Mouse (Mus musculus): Measurements from ENCODE around the gene Lfng. TPM values are rescaled to one million over a fixed set of nuclear protein-coding genes. Genes with fewer than 3 reads are reported as not detected.

The Lfng gene
- total and polyA plus RNA-seq, 2 experiments: 5.5 to 9.5 TPM

- Histone ChIP-seq H3K27me3 (ENCODE audit: control insufficient read depth, insufficient read depth, low read length) (no peaks in the 10 kb centered on the region), H3K4me1 (ENCODE audit: control insufficient read depth, insufficient read depth, low read length) (no peaks in the 10 kb centered on the region), H3K36me3 (ENCODE audit: control insufficient read depth, insufficient read depth, low read length) (no peaks in the 10 kb centered on the region), H3K9ac (ENCODE audit: low read depth, low read length) (no peak overlapping the region), H3K79me2 (ENCODE audit: control insufficient read depth, insufficient read depth, low read length) (no peaks in the 10 kb centered on the region), H3K27ac (replicated peaks; ENCODE audit: insufficient read depth, low read depth, low read length) (no peak overlapping the region), H3K4me3 (ENCODE audit: insufficient read depth, low read depth, low read length) (no peak overlapping the region)
- TF ChIP-seq CTCF (IDR thresholded peaks at IDR 0.05; ENCODE audit: low read depth, low read length): no peak
- TF ChIP-seq POLR2A (IDR thresholded peaks at IDR 0.05; ENCODE audit: extremely low read depth, insufficient read depth, low read length): no peak
- DNase-seq (ENCODE audit: extremely low read depth, low read depth, low spot score): no peak
- 70% methylated on average over 17 of the region's 17 CpGs for WGBS
These were observed 55.8 kb downstream of the Lfng start for GRCm38 (mm10) chr5:140662741-140663592.

- Histone ChIP-seq H3K27me3 (ENCODE audit: control insufficient read depth, insufficient read depth, low read length) (no peaks in the 10 kb centered on the region), H3K27ac (replicated peaks; ENCODE audit: insufficient read depth, low read depth, low read length) (no peak overlapping the region), H3K4me3 (ENCODE audit: insufficient read depth, low read depth, low read length) (no peak overlapping the region), H3K9ac (ENCODE audit: low read depth, low read length) (no peak overlapping the region), H3K4me1 (ENCODE audit: control insufficient read depth, insufficient read depth, low read length) (no peaks in the 10 kb centered on the region), H3K36me3 (ENCODE audit: control insufficient read depth, insufficient read depth, low read length) (no peaks in the 10 kb centered on the region), H3K79me2 (ENCODE audit: control insufficient read depth, insufficient read depth, low read length) (no peaks in the 10 kb centered on the region)
- TF ChIP-seq POLR2A (IDR thresholded peaks at IDR 0.05; ENCODE audit: extremely low read depth, insufficient read depth, low read length) (no peak), CTCF (IDR thresholded peaks at IDR 0.05; ENCODE audit: low read depth, low read length) (peak; percentile 78)
- 66% methylated on average over 7 of the region's 7 CpGs for WGBS
- no peak for DNase-seq (ENCODE audit: extremely low read depth, low read depth, low spot score)
These were observed 56.6 kb downstream of the Lfng start for GRCm38 (mm10) chr5:140663621-140664180.

Other genes starting within 250 kb of the Lfng start
- 12.5 and 14.0 TPM in 2 replicates for gene Snx8, start 218.1 kb upstream of the Lfng start, total RNA-seq (2014; rRNA removed)
- gene Snx8, start 218.1 kb upstream of the Lfng start, polyA plus RNA-seq (2012; rRNA removed): 10.2 and 11.2 TPM in 2 replicates
- 37.9 and 51.5 TPM in 2 replicates for gene Eif3b, start 188.0 kb upstream of the Lfng start, total RNA-seq (2014; rRNA removed)
- 58.3 and 64.8 TPM in 2 replicates for gene Eif3b, start 188.0 kb upstream of the Lfng start, polyA plus RNA-seq (2012; rRNA removed)
- gene Gm4869, start 161.7 kb upstream of the Lfng start, total RNA-seq (2014; rRNA removed): not detected in 2 replicates
- not detected in 2 replicates for gene Gm4869, start 161.7 kb upstream of the Lfng start, polyA plus RNA-seq (2012; rRNA removed)
- gene Chst12, start 101.8 kb upstream of the Lfng start, total RNA-seq (2014; rRNA removed): 0.27 and 0.28 TPM in 2 replicates
- 1.1 and 1.4 TPM in 2 replicates for gene Chst12, start 101.8 kb upstream of the Lfng start, polyA plus RNA-seq (2012; rRNA removed)
- gene Grifin, start 42.2 kb upstream of the Lfng start, total RNA-seq (2014; rRNA removed): not detected in 2 replicates
- not detected in 2 replicates for gene Grifin, start 42.2 kb upstream of the Lfng start, polyA plus RNA-seq (2012; rRNA removed)
- gene Ttyh3, start 41.7 kb downstream of the Lfng start, total RNA-seq (2014; rRNA removed): 1.9 and 2.7 TPM in 2 replicates
- 7.1 and 8.6 TPM in 2 replicates for gene Ttyh3, start 41.7 kb downstream of the Lfng start, polyA plus RNA-seq (2012; rRNA removed)
- gene Iqce, start 95.1 kb downstream of the Lfng start, total RNA-seq (2014; rRNA removed): 2.3 and 2.4 TPM in 2 replicates
- 3.8 and 5.5 TPM in 2 replicates for gene Iqce, start 95.1 kb downstream of the Lfng start, polyA plus RNA-seq (2012; rRNA removed)
- 5.5 and 6.1 TPM in 2 replicates for gene Brat1, start 97.7 kb downstream of the Lfng start, total RNA-seq (2014; rRNA removed)
- 13.3 and 14.4 TPM in 2 replicates for gene Brat1, start 97.7 kb downstream of the Lfng start, polyA plus RNA-seq (2012; rRNA removed)
- gene Amz1, start 116.8 kb downstream of the Lfng start, total RNA-seq (2014; rRNA removed): 0.46 and 0.54 TPM in 2 replicates
- 0.15 and 0.93 TPM in 2 replicates for gene Amz1, start 116.8 kb downstream of the Lfng start, polyA plus RNA-seq (2012; rRNA removed)
- 43.1 and 56.9 TPM in 2 replicates for gene Gna12, start 223.1 kb downstream of the Lfng start, total RNA-seq (2014; rRNA removed)
- 85.1 and 88.2 TPM in 2 replicates for gene Gna12, start 223.1 kb downstream of the Lfng start, polyA plus RNA-seq (2012; rRNA removed)